Mouse (Mus musculus) natural killer cell, adult 2 months (primary cell): ENCODE measurements around the gene Vmn1r152.
"Not testable (repeated sequence)": the region's sequence is repeated elsewhere in the genome, so short reads cannot be mapped to it uniquely, and the experiment has no call there.

Source experiments
- DNase-seq, 2 experiments: peaks; one replicate each; pipeline ENCODE4 v3.0.0; 2022; ENCODE audit warnings: low spot score in 2 of 2

Vmn1r152 gene

DNA sequence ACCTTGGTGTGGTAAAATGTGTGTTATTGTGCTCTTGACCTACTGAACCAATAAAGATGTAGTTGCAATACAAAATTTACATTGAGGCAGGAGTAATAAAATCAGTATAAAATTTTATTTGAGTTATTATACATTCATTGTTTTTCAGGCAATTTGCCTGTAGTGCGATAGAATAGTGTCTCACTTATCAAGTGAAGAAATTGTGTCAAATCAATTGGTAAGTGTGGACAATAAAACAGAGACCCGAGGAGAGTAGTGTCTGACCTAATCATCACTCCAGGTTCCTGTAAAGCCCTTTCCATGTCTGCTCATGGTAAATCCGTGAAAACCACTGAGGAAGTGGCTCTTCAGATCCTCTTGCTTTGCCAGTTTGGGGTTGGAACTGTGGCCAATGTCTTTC lies at the start of gene Vmn1r152:
Gene Vmn1r152 (plus strand): TSS at position 301 of the 400 bp plus-strand sequence.
- DNase-seq = not testable (repeated sequence)

DNA sequence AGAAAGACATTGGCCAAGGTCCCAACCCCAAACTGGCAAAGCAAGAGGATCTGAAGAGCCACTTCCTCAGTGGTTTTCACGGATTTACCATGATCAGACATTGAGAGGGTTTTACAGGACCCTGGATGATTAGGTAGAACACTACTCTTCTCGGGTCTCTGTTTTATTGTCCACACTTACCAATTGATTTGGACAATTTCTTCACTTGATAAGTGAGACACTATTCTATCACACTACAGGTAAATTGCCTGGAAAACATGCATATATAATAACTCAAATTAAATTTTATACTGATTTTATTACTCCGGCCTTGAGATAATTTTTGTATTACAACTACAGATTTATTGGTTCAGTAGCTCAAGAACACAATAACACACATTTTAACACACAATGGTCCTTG lies 23.2 kb upstream of the Vmn1r152 start, which contains the start of gene Vmn1r151:
Gene Vmn1r151 (minus strand): TSS at position 101 of the 400 bp plus-strand sequence.
- not testable (repeated sequence) for DNase-seq

DNA sequence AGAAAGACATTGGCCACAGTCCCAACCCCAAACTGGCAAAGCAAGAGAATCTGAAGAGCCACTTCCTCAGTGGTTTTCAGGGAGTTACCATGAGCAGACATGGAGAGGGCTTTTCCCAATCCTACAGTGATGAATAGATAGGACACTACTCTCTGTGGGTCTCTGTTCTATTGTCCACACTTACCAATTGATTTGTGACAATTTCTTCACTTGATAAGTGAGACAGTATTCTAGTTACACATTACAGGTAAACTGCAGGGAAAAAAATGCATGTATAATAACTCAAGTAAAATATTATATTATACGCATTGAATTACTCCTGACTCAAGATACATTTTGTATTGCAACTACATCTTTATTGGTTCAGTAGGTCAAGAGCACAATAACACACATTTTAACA lies 12.0 kb downstream of the Vmn1r152 start, which contains the start of gene Gm8677:
Gene Gm8677 (minus strand): TSS at position 101 of the 400 bp plus-strand sequence.
- DNase-seq = not testable (repeated sequence)

DNA sequence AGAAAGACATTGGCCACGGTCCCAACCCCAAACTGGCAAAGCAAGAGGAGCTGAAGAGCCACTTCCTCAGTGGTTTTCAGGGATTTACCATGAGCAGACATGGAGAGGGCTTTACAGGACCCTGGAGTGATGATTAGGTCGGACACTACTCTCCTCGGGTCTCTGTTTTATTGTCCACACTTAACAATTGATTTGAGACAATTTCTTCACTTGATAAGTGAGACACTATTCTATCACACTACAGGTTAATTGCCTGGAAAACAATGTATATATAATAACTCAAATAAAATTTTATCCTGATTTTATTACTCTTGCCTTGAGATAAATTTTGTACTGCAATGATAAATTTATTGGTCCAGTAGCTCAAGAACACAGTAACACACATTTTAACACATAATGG lies 42.5 kb downstream of the Vmn1r152 start, which contains the start of gene Gm4201:
Gene Gm4201 (minus strand): TSS at position 101 of the 400 bp plus-strand sequence.
- not testable (repeated sequence) for DNase-seq
